Mouse (Mus musculus) E14TG2a.4 (cell line): ENCODE data around the gene Zfp184.

Experiments
- CTCF ChIP-seq: conservative IDR thresholded peaks from 2 replicates; pipeline ENCODE4 v1.5.1; 2014; ENCODE audit warnings: low read length
- NANOG ChIP-seq: IDR thresholded peaks from 2 replicates; pipeline ENCODE4 v1.6.1; 2014; ENCODE audit warnings: borderline replicate concordance, low read length, mixed read lengths
- POU5F1 ChIP-seq: IDR thresholded peaks from 2 replicates; pipeline ENCODE4 v1.6.1; 2014; ENCODE audit warnings: low read length, borderline replicate concordance

DNA sequence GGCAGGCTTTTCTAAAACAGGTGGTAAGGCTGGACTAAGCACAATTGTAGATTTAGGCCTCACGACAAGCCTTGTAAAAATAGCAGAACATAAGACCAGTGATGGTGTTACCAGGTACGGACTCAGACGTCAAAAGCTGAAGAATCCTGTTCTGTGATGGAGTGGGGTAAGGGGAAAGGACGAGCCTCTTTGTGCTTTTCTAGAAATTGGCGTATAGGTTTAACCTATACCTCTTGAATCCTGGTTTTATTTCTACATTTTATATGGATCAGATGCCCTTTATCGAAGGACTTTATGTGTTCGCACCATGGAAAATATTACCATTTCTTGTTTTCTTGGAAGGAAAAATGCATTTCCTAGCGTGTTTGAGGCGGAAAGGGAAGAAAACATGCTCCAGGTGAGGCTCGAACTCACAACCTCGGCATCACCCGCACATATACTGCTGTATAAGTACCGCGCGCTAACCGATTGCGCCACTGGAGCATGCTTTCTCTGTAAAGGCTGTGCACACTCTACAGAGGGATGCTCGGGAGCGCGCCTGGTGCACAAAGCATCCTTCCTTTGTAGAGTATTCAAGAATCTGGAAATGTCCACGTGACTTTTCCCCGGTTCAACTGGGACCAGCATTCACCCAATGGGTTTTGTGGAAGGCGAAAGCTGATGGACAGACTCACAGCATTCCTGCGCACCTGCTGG lies 48.2 kb upstream of the Zfp184 start:
- no peak for TF ChIP-seq CTCF
- TF ChIP-seq POU5F1: no peak
- TF ChIP-seq NANOG: no peak
